Mouse (Mus musculus): ENCODE measurements around the gene Bcorl1. TPM values are rescaled to one million over a fixed set of nuclear protein-coding genes. Genes with fewer than 3 reads are reported as not detected.

The Bcorl1 gene
- total RNA-seq, 2 experiments from 2014 or later: 12.4 to 12.6 TPM

DNA sequence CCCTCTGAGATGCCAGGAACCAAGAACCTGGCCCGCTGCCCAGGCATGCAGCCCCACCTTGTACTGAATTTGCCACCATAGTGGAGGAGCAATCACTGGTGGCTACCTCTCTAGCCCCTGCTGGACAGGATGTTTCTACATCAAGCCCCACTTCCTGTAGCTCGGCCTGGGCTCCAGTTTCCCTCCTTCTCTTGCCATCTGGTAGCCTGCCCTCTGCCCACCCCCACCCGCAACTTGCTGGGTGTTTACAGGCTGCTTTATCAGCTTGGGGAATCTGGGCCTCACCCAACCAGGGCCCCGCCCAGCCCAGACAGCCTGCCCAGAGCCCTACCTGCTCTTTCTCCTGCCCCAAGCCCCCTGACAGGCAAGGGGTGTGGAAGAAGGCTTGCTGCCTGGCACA lies 97.9 kb downstream of the Bcorl1 start:
- no peak for DNase-seq (ENCODE audit: low spot score in 2 of 2)

DNA sequence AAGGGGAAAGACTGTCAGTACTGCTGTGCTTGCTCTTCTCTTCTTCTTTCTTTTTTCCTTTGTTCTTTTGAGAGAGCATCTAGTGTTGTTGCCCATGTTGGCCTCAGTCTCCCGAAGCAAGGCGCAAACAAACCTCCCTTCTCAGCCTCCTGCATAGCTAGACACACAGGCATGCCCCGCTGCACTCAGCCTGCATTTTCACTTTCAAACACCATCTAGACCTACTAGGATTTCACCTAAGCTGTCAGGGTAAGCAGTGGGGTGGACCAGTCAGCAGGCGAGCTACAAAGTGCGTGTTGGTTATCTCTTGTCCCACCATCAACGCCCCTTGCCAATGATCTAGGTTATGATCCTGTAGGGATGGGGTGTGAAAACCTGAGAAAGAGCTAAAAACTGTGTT lies 100.4 kb downstream of the Bcorl1 start:
- no peak for DNase-seq (ENCODE audit: low spot score in 2 of 2)

DNA sequence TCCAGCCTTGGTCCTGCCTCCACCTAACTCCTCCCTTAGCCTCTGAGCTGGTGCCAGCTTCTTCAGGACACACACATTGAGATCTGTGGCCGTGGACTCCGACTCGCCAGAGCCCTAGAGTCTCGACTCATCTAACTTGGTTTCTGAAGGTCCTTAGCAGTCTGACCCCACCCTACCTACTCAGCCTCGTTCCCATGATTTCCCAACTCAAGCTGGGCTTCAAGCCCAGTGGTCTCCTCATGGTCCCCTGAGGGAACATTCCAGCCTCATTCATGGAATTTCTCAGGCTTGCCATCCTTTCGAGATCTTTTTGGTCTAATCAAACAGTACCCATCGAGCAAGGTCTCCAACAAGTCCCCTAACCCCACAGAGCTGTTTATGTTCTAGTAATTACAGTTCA lies 100.8 kb downstream of the Bcorl1 start:
- DNase-seq (ENCODE audit: low spot score in 2 of 2): no peak

DNA sequence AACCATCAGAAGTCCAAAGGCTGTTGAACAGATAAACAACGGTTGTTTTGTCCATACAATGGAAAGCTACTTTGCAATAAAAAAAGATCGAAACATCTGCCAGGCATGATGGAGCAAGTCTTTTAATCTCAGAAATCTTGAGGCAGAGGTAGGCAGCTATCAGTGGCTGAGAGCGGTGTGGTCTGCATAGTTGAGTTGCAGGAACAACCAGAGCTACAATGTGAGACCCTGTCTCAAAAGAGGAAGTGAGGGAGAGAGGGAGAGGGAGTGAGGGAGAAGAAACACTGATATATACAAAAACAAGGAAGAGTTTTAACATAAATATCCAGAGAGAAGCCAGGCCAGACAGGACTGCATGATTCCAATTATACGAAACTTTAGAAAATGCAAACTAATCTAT lies 103.5 kb downstream of the Bcorl1 start:
- no peak for DNase-seq (ENCODE audit: low spot score in 2 of 2)

DNA sequence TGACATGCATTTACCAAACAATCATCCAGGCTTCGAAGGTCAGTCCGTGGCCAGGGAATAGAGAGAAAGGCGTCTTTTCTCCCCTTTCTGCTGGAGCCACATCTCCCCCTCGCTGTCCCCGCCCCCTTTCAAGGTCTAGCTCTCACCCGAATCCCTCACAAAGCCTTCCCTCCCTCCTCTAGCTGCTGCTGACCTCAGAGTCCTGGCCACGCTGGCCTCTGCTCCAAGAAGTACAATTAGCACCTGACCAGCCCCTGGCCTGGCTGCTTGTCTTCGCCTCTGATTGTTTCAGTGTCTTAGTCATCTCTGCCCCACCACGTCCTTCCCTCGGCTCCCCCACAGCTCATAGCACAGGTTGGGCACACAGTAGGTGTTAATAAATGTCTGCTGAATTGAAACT lies 108.5 kb downstream of the Bcorl1 start:
- DNase-seq (ENCODE audit: low spot score in 2 of 2): no peak

DNA sequence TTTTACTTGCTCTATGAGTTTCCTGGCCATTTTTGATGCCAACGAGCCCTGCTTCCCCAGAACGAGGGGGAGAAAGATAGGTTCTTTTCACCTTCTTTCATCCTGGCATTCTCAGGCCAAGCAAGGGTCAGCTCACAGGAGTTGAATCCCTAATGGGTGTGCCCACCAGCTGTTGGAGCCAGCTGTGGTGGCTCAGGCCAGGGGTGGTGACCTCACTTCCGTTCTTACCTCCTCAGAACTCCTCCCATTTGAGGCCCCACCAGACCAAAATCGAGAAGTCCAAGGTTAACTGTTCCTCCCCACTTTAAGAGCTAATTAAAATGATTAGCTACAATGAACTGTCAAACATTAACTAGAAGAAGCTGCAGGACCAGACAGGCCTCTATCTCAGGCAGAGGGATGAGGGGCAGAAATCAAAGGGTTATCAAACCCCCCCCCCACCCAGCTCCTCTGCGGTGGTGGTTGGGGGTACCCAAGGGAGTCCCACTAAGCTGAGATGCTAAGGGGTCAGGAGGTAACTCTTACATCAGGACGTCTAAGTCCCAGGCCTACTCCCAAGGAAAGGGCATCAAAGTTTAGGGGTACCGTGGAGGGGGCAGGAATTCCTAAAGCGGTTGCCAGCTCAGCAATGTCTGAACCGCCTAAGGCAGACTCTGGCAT lies 111.2 kb downstream of the Bcorl1 start:
- DNase-seq (ENCODE audit: low spot score in 2 of 2): no peak

DNA sequence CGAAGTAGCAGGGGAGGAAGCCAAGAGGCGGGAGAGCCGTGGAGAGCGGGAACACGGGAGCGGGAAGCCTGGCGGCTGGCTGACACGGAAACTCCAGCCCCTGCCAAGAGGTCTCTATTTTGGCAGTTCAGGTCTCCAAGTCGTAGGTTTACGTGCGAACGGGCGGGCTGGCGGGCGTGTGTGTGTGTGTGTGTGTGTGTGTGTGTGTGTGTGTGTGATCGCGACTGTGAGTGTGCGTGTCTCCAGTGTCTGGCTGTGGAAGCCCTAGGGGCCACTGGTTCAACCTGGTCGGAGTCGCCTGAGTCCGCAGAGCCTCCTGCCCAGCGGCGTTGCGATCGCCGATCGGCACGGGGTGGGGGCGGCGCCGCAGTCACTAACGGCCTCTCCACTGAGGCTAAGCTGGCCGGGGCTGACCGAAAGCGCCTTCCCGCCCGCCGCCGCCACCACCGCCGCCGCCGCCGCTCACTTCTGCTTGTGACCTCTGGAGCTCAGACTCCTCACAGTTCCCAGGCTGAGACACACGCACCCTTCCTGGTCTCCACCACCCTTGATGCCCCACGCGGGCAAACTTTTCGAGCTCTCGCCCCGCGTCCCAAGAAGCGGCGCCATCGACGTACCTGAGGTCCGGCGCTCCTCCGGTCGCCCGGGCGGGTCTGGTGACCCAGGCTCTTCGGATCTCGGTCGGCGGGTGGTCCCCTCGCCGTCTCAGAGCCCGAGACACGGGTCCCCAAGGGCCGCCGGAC lies 111.9 kb downstream of the Bcorl1 start:
- no peak for DNase-seq (ENCODE audit: low spot score in 2 of 2)

DNA sequence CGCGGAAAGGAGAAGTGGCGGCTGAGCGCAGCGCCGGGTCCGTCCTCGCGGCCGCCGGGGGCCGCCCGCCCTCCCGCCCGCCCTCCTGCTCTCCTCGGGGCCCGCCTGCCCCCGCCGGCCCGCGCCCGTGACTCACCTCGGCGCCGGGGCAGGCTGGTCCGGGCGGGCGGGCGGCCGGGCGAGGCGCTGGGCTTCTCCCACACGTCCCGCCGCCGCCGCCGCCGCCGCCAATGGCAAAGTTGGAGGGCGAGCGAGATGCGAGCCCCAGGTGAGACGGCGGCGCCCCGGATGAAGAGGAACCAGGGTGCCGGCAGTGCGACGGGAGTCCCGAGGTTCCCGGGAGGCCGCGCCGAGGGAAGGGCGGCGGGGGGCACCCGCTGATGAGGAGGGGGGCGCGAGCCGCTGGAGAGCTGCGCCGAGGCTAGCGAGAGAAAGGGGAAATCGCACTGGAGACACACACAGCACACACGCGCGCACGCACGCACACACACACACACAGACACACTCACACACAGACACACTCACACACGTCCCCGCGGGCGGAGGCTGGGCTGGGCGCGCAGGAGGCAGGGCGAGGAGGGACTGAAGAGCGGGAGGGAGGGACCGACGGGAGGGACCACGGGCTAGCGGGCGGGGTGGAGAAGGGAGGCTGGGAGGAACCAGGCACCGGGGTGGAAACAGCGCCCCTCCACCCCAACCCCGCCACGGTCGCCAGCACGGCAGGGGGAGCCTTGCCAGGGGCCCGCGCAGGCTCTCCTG lies 112.8 kb downstream of the Bcorl1 start:
- peak; percentile 45 to 57 for DNase-seq (ENCODE audit: low spot score in 2 of 2)

DNA sequence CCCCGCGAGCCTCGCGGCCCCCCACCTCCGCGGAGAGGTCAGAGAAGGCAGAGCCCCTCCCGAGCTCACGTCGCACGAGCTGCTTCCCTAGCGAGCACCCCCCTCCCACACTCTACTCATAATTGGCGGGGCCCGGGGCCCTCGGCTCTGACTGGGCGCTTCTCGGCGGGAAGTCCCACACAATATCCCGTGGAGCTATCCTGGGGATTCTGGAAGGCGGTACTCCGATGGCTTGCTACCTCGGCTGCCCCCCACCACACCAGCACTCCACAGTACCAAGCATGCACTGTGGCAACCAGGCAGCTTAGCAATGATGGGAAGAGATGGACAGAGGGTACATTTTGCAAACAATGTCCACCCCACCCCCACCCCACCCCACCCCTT lies 113.3 kb downstream of the Bcorl1 start:
- no peak for DNase-seq (ENCODE audit: low spot score in 2 of 2)

DNA sequence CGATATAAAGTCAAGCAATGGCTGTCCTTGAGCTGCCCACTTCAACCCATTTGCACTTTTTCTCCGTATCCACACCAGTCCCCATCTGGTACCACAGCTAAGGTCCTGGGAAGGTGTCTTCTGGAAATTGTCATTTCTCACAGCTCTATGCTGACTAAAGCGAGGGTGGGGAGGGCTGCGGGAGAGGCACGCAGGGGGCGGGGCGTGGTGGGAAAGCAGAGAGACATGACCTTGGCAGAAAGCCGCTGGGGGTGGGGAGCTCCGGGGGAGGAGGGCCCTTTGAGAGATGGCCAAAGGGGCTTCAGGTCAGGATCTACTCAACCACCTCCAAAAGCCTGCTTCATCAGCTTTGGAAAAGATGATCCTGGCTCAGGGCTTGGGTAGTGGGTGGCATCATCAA lies 113.9 kb downstream of the Bcorl1 start:
- DNase-seq (ENCODE audit: low spot score in 2 of 2): no peak

DNA sequence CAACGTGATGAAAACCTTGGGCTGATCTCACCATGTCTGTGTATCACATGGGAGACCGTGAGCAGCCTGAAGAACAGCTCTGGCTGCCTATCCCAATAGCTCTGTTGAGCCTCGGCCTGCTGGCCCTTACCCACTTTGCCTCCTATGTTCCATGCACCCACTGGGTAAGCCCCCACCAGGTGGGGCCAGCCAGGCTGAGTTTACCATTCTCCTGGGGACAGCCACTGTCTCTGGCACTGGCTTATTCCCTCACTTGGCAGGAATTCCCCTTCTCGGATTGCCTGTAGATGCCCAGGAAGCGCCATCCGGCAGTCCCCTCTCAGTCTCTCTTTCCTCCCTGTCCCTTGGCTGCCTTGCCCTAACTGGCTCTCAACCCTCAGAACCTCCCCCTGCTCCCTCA lies 115.8 kb downstream of the Bcorl1 start:
- no peak for DNase-seq (ENCODE audit: low spot score in 2 of 2)

Other genes starting within 250 kb of the Bcorl1 start
- 1 to 10 TPM; 1.5 to 7.1 TPM for gene Xpnpep2, start 232.6 kb upstream of the Bcorl1 start, total RNA-seq (2021)
- 1 to 10 TPM; 1.8 to 2.6 TPM for gene Sash3, start 194.9 kb upstream of the Bcorl1 start, total RNA-seq (2021)
- gene Zdhhc9, start 132.5 kb upstream of the Bcorl1 start, total RNA-seq (2021): 10 to 100 TPM; 20.3 to 23.4 TPM
- gene Utp14a, start 84.5 kb upstream of the Bcorl1 start, total RNA-seq (2021): 10 to 100 TPM; 17.4 to 23.0 TPM
- gene Elf4, start 121.8 kb downstream of the Bcorl1 start, total RNA-seq (2021): 10 to 100 TPM; 25.0 to 28.6 TPM
- 100 to 1,000 TPM; 126 to 147 TPM for gene Aifm1, start 172.2 kb downstream of the Bcorl1 start, total RNA-seq (2021)
- gene Rab33a, start 177.9 kb downstream of the Bcorl1 start, total RNA-seq (2021): 10 to 100 TPM; 42.5 to 49.1 TPM

Data from adrenal gland, postnatal 4 days (tissue).